Mouse (Mus musculus): ENCODE measurements around the gene Tbc1d22a.

The Tbc1d22a gene

GRCm38 (mm10) chr15:86335781-86336180 lies 121.5 kb downstream of the Tbc1d22a start:
- no peak for DNase-seq (ENCODE audit: low spot score)

DNA sequence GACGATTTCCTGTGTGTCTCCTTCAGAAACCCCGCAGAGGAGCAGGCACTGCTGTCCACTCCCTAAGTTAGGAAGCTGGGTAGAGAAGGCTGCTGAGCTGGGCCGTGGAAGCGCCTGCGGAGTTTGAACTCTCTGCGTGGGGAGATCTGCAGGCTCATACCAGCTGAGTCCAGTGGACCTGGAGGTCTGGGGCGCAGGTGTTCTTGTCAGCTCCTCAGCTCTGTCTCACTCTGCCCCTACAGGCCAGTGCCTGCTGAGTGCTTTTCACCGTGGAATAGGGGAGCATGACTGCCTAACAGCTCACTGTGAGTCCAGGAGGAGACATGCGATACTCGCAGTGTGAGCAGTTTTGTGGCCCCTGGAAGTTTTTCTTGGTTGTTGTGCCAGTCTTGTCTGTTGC lies 123.5 kb downstream of the Tbc1d22a start:
- no peak for DNase-seq (ENCODE audit: low spot score)

GRCm38 (mm10) chr15:86339736-86340135 lies 125.5 kb downstream of the Tbc1d22a start:
- DNase-seq (ENCODE audit: low spot score), result no peak

DNA sequence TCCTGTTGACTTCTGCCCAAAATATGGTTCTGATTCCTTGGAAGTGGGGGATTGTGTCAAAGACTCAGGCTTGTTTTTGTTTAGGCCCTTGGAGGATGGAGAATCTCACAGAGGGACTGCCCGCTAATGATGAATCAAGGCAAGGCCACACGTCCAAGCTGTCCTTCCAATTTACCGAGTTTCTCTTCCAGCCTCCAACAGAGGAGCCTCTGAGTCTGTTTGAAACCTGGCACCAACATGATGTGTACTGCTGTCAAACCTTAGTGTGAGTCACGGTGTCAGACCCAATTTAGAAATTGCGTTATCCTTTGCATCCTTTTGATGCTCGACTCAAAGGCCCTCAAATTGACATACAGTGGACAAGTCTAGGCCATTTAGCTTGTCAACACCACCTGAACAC lies 126.5 kb downstream of the Tbc1d22a start:
- no peak for DNase-seq (ENCODE audit: low spot score)

DNA sequence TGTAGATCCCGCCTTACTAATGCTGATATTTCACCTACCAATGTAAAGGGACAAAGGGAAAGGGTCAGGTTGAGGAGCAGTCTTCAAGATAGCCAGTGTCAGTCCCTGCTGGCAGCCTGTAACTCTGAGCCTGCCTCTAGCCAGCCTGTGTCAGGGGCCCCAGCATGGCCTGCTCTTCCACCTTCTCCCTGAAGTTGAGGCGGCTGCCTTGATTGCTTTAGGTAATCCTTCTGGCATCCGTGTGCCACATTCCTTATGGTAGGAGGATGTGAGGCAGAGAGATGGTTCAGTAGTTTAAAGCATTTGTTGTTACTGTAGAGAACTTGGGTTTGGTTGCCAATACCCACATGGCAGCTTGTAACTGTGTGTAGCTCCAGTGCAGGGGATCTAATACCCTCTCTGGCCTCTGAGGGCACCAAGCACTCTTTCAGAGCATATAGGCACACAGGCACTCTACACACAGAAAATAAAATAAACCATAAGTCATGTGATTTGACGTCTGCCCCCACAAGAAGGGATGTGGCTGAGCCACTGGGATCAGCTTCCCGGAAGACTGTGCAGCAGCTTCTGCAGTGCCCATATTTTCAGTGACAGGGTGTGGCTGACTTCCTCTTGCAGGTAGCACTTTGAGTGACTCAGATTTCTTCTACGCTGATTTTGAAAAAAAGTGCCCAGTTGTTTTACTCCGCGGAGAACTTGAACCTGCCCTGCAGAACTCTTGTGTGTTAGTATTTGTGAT lies 128.5 kb downstream of the Tbc1d22a start:
- DNase-seq (ENCODE audit: low spot score), result no peak

DNA sequence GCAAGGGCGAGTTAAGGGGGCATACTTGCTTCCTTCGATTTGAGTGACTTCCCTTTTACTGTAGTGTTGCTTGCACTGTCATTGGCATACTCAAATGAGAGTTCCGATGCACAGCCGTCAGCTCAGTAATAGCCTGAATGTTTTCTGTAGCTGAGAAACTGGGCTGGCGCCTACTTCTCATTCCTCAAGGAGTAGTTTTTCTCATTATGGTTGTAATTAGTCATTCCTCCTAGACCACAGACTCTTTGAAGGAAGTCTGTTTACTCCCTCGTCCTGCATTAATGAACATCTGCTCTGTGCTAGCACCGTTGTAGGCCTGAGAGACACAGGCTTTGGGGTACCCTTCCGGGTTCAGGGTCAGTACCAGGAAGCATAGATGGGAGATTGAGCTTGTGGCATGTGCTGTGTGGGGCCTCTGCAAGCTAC lies 130.7 kb downstream of the Tbc1d22a start:
- DNase-seq (ENCODE audit: low spot score), result no peak

- no peak for DNase-seq (ENCODE audit: low spot score)
Observed at GRCm38 (mm10) chr15:86345907-86346306, 131.6 kb downstream of the Tbc1d22a start.

GRCm38 (mm10) chr15:86346606-86347005 lies 132.3 kb downstream of the Tbc1d22a start:
- DNase-seq (ENCODE audit: low spot score), result no peak

DNA sequence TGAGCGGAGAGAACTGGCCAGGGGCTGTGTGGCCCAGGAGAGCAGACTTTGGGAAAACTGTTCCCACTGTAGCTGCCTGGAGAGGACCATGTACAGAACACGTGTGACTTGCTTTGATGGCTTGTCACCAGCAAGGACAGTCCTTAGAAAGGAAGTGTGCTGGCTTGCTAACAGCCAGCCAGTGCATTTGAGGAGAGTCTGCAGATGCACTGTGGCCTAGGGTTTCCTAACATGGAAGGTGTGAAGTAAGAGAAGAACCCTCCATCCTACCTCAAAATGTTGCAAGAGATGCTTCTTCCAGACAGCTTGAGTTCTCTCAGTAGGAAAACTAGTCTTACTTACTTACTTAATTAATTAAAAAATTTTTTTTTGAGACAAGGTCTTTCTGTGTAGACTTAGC lies 140.7 kb downstream of the Tbc1d22a start:
- DNase-seq (ENCODE audit: low spot score), result no peak

GRCm38 (mm10) chr15:86355857-86356256 lies 141.6 kb downstream of the Tbc1d22a start:
- DNase-seq (ENCODE audit: low spot score), result no peak

DNA sequence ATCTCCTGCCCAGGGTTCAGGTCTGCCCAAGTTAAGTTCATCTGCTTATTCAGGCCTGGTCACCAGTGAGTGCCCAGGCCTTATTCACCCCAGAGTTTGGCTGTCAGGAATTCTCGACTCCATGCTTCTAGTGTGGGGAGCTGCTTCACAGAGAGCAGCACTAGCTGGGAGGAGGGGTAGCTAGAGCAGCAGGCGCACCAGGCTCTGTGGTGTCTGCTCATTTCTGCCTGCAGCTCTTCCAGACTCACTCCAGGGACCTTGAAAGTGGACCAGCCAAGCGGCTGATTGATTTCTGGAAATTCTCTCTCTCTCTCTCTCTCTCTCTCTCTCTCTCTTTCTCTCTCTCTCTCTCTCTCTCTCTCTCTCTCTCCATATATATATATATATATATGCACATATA lies 146.1 kb downstream of the Tbc1d22a start:
- DNase-seq (ENCODE audit: low spot score), result no peak

DNA sequence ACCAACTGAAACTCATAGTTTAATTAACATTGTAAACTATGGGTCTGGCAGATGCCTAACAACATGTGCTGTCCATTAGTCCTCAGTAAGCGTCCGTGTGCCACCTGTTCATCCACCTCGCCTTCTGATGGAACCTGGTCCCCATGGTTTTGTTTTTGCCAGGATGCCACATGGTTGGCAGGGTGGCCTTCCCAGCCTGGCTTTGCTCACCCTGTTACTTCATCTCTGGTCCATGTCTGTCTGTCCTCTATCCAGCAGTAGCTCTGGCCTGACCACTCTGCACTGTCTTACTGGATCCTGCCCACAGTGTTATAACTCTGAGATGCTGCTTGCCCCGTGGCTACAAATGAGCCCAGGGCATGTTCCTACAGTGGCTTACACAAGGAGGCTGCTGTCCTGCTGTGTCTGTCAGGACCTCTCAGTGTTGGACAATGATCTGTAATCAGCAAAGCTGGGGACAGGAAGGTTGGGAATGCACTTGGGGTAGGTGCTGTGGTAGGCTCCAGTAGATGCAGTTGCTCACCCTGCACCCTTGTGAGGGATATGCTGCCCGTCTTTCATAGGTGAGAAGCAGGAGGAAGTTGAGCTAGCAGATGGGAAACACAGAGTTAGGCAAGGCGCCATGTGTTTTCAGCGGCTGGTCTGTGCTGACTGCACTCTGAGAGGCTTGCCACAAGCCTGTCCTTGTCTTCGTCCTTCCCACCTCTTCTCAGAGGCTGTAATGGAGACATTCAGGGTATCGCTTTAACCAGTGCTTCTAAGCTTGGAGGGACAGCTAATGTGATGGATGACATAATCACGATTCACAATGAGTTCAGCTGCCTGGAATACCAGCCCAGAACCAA lies 148.3 kb downstream of the Tbc1d22a start:
- no peak for DNase-seq (ENCODE audit: low spot score)

DNA sequence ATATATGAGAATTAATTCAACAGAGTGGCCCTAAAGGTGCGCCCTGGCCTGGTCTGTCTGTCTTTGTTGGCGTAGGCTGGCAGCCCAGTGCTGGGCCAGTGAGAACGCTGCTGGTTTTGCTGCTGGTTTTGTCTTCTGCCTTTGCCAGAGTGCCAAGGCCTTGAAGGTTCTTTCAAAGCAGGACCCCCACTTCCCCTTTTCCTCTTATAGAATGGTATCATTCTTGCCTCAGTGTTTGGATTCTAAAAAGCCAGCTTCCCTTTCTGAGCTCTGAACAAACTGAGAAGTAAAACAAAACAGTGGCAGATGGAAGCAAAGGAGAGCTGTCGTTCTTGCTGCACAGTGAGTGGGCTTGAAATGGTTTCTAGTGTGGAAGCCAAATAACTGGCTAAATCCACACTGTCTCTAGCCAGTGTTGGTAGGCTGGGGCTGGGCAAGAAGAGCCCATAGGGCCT lies 149.6 kb downstream of the Tbc1d22a start:
- DNase-seq (ENCODE audit: low spot score), result no peak

DNA sequence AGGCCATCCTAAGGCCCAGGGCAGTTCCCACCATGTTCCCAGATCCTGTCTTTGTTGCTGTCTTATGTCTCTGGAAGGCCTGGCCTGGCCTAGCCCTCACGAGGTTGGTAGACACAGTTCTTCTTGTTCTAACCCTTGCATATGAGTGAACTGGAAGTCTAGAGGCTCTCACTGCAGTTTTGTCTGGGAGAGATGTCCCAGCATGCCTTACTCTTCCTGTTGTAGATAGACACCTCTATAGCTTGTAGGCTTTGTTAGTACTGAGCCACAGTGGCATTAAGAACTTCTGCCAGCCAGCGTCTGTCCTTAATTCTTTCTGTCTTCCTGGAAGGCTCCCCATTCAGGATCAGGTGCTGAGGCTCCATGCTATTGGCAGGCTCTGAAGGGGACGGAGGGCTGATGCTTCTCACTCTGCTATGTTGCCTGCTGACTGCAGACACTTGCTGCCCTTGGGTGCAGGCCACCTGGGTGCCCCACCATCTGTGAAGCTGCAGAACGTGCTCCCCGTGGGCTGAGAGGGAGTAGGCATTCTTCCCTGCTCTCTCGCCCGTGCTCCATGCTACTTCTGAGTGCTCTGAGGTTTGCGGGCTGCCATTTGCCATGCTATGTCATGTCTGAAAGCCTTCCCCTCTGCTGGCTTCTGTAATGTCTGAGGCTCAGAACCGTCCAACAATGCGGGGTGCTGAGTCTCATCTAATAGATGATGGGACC lies 150.8 kb downstream of the Tbc1d22a start:
- no peak for DNase-seq (ENCODE audit: low spot score)

- no peak for DNase-seq (ENCODE audit: low spot score)
Observed at GRCm38 (mm10) chr15:86366726-86367125, 152.5 kb downstream of the Tbc1d22a start.

DNA sequence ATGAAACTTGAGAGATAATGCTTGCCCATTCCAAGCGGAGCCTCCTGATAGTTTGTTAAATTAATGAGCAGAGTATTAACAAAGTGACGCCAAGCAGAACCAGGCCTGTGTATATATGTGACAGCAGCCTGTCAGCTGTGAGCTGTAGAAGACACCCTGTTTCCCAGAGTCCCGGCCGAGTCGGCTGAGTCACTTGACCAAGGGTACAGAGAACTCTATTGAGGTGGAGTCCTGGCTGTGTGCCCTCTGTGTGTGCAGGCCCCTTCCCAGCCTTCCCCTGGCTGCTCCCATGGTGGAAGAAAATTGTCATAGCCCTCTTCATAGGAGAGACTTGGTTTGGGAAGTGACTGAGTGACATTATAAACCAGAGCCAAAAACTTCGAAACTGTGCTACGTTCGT lies 153.0 kb downstream of the Tbc1d22a start:
- no peak for DNase-seq (ENCODE audit: low spot score)

GRCm38 (mm10) chr15:86370846-86371245 lies 156.6 kb downstream of the Tbc1d22a start:
- DNase-seq (ENCODE audit: low spot score), result no peak

DNA sequence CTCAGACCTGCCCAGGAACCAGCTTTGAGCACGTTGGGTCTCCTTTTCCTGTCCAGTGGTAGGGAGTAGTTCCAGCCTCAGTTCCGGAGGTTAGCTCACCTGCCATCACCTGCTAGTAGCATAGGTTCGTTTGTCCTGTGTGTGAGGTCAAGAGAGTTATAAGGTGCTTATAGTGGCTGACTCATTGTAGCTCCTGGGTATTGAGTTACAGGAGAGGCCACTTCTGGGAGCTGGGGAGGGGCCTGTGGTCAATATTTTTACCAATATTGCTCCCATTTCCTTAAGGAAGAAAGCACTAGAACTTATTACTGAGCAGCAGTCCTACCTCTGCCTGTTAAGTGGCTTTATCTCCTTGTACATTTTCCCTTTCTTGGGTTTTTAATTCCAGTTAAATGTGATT lies 161.0 kb downstream of the Tbc1d22a start:
- no peak for DNase-seq (ENCODE audit: low spot score)

DNA sequence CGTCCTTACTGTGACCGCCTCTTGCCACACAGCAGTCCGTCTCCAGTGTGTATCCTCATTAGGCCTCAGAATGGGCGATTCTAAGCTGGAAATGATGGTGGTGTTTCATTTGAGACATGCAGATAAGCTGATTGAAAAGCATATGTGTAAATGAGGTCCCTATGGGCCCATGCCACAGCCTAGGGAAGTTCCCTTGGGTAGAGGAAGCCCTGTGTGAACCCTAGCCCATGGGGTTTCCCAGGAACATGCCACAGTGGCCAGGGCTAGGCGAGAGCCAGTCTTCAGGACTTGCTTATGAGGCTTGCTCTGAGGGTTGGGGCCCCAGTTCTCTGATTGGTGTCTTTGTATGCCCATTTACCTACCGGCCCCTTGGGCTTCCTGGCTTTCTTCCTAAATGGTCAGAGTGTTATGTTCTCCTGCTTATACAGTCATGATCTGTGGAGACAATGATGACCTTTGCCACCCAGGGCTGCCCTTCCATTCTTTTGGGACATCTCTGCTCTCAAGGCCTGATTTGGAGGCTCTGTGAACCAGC lies 161.7 kb downstream of the Tbc1d22a start:
- no peak for DNase-seq (ENCODE audit: low spot score)

DNA sequence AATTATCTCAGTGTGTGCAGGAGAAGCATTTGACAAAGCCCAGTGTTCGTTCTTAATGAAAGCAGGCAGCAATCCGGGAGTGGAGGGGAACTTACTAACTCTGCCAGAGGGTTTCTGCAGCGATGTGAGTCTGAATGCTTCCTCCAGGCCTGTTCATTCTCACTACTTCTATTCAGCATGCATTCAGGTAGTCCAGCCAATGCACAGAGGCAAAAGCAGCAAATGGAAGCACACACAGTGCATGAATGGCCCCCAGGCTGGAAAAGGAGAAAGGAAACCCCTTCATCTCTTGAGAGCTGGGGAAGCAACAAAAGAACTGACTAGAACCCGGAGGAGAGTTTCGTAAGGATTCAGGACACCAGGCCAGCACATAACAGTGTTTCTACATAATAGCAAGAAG lies 169.0 kb downstream of the Tbc1d22a start:
- no peak for DNase-seq (ENCODE audit: low spot score)

DNA sequence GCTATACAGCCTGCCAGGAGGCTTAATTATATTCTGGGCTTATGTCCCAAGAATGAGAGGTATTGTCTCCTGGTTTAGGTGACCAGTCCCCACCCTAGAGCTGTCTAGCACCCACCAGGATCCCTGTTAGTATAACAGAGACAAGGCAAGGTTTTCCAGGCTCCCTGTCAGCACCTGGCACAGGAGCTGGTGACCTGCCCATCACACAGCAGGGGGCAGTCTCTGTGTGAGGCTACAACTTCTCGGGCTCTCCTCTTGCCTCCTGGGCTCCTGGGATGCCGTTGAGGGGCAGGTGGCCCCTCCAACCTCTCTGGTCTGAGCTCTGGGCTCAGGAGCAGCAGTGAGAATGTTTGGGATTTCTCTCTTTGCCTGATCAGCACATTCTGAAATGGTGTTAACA lies 171.2 kb downstream of the Tbc1d22a start:
- no peak for DNase-seq (ENCODE audit: low spot score)

DNA sequence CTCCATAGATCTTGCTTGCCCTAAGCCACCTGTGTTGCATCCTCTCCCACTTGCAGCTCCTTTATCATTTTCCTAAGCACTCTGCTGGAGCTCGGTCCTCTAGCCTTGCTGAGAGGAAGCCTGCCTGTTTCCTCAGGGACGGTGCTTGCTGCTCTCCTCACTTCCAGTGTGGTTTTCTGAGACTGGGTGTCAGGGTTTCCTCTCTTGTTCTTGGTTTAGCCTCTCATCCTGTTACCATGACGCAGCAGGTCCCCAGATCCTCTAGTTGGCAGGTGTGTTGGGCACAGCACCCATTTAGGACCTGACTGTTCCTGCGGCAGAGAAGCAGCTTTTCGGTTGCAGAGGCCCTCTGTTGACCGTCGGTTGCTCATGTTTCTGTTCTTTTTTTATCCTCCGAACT lies 172.1 kb downstream of the Tbc1d22a start:
- no peak for DNase-seq (ENCODE audit: low spot score)
